Mouse (Mus musculus): ENCODE measurements around the gene Fxyd7. TPM values are rescaled to one million over a fixed set of nuclear protein-coding genes. Genes with fewer than 3 reads are reported as not detected.
A peak's percentile ranks its signal among the peaks of the same experiment; 100 is the strongest.

The Fxyd7 gene
- total RNA-seq, 2 experiments from 2014 or later = 333 to 341 TPM

DNA sequence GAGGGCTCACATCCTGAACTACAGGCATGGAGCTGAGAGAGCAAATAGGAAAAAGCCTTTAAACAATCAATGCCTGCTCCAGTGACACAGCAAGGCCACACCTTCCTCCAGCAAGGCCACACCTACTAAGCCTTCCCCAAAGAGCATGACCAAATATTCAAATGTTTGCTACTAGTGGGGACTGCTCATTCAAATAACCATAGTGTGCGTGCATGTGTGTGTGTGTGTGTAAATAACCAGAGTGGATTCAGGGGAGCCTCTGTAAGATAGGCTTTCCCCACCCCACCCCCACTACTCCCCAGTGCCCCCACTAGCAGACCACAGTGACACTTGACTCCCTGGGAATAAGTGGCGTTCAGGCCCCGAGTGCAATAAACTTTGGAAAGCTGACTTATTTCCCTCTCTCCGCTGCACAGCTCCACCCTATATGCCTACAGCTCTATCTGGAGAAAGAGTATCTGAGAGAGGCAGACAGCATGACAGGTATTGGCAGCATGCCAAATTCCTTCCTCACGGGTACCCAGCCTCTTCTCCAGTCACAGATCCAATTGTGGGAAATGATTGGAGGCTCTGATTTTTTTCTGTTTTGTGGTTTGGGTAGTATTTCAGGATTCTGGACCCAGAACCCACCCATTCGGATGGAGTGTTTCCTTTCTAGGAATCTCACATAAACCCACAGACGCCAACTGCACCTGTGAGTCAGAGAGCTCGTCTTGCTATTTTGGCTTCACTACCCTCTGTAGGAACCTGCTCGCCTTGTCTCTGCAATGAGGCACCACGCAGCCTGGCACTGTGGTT is 34.0 kb downstream of the Fxyd7 start:
- DNase-seq (ENCODE audit: low spot score in 2 of 2) = no peak

DNA sequence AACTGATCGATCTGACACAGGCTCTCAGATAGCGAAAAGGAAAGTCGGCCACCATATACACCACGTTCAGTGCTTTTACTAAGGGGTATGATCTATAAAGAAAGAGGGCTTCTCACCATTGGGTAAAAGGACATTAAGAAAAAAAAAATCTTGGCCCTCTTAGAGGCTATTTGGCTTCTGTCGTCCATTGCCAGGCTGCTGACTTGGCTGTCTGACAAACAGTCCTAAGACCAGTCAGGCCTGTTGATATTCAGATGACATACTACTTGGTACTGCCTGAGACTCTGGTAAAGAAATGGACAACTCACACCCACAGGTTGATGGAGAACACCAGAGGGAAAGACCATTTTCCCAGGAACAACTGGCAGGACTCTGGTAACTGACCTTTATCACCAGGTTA is 38.3 kb downstream of the Fxyd7 start:
- DNase-seq (ENCODE audit: low spot score in 2 of 2) = no peak

DNA sequence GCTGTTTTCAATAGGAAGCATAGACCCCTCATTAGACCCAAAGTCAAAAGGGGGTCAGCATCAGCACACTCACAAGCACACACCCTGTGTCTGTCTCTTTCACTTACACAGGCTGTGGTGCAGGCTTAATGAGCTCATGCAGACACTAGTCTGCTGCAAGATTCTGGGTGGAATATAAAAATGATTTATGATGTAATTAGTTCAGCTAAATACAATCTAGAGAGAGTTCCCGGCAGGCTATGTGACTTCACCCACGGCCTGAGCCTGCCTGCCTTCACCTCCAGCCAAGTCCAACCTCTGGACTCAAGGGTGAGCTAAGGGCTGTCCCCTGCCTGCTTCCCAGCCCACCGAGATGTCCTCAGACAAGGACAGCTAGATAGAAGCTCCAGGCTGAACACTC is 42.4 kb downstream of the Fxyd7 start:
- no peak for DNase-seq (ENCODE audit: low spot score in 2 of 2)

DNA sequence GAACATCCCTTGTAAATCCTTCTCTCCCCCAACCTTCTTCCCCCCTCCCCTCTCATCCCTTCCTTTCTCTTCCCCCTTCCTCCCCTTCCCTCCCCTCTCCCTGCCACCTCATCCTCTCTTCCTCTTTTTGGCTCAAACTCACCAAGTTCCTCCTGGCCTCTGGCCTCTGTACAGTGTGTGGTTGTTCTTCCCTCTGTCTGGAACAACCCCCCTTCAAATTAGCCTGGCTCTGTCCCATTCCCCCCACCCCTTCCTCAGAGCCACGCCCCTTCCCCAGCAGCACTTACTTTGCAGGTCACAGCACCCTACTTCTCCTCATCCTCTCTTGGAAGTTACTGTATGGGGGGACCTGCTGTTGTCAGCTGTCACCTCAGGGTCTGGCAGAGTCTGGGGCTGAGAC is 43.1 kb downstream of the Fxyd7 start:
- DNase-seq (ENCODE audit: low spot score in 2 of 2) = no peak

DNA sequence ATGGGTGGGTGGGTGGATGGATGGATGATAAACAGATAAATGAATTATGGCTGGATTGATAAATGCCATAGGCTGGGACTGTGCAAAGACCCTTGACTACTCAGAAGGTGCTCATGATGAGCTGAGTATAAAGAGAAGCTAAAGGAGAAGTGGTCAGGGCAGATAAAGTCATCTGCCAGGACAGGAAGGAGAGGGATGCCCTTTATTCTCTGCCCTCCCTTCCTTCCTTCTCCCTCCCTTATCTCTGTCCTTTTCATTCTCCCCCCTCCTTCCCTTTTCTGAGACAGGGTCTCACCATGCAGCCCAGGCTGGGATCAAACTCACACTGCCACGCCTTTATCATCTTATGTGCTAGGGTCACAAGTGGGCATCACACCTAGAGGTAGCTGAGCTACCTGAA is 43.5 kb downstream of the Fxyd7 start:
- DNase-seq (ENCODE audit: low spot score in 2 of 2) = no peak

DNA sequence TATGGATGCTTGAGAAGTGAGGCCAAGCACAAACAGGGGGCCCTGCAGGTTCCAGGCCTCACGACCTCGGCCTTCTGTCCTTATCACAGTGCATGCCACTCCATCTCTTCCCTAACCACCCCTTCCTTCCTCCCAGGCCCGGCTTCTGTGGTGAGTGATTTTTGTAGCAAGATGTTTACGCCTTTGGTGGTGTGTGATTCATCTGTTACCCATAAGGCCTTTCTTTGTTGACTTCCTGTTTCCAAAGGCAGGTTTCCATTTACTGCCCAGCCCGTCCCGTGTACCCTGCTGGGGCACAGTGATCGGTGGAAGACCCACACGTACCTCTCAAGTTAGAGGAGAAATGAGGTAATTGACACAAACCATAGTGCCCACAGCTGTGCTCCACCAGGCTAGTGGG is 48.6 kb downstream of the Fxyd7 start:
- no peak for DNase-seq (ENCODE audit: low spot score in 2 of 2)

DNA sequence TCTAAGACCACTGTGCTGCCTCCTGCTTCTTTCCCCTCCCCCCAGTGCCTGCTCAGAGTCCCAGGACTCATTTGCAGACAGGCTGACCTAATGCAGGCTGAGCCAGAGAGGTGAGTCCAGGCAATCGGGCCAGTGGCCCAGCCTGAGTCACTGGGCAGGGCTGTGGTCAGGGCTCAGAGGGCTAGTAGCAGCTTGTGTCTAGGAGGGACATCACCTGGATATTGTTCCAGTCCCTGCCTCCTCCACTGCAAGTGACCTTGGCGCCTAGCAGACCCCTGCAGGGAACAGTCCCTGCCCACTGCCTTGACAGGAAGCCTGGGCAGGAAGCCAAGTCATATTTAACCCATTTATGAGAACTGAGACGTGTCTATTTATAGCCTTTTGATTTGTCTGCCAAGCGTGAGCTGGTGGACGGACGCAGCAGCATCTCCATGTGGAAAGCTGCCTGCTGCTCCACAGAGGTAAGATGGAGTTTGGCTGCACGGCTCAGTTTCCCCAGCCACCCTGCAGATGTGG is 50.7 kb downstream of the Fxyd7 start:
- DNase-seq (ENCODE audit: low spot score in 2 of 2) = peak in 1 of 2 experiments; percentile 18

DNA sequence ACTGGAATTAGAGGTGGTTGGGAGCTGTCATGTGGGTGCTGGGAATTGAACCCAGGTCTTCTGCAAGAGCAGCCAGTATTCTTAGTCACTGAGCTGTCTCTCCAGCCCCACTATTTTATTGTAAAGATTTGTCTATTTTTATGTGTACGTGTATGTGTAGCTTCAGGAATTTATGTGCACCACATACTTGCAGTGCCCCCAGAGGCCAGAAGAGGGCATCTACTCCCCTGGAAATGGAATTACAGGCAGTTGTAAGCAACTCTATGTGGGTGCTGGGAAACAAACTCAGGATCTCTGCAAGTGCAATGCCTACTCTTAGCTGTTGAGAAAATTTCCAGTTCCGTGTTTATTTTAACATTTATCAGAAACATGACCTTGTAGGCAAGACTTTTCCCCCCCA is 54.8 kb downstream of the Fxyd7 start:
- DNase-seq (ENCODE audit: low spot score in 2 of 2) = no peak

DNA sequence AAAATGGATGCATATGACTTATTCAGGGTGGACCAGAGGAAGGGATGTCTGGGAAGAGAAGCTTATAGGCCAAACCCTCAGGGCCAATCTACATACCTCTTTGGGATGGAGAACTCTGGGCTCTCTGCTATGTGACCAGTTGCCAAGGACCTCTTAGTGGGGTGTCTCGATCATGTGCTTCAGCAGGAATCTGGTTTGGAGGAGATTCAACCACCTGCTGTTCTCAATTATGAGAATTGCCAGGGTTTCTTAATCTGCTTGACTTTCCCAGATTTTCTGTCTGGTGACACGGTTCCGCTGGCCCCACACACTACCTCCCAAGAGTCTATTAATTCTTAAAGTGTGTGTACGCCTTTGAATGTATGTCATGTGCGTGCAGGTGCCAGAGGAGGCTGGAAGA is 57.3 kb downstream of the Fxyd7 start:
- no peak for DNase-seq (ENCODE audit: low spot score in 2 of 2)

Small RNA genes lying within 50 kb of the gene (microRNA-seq; reads per million reads assigned to microRNA genes)
- gene Mir7050 = 0 reads per million in 2 experiments

Other genes with a start within 250 kb of the Fxyd7 start
- gene Ffar2, start 227.7 kb downstream of the Fxyd7 start, total RNA-seq (2021) = not detected
- under 1 TPM; 0.24 to 0.32 TPM for gene Ffar3, start 195.3 kb downstream of the Fxyd7 start, total RNA-seq (2021)
- not detected for gene Ffar1, start 189.9 kb downstream of the Fxyd7 start, total RNA-seq (2021)
- gene Cd22, start 171.1 kb downstream of the Fxyd7 start, total RNA-seq (2021) = not detected
- 100 to 1,000 TPM; 306 to 317 TPM for gene Mag, start 136.6 kb downstream of the Fxyd7 start, total RNA-seq (2021)
- gene Hamp2, start 126.8 kb downstream of the Fxyd7 start, total RNA-seq (2021) = not detected
- not detected for gene Hamp, start 107.4 kb downstream of the Fxyd7 start, total RNA-seq (2021)
- gene Usf2, start 94.7 kb downstream of the Fxyd7 start, total RNA-seq (2021) = 100 to 1,000 TPM; 122 to 124 TPM
- gene Lsr, start 78.0 kb downstream of the Fxyd7 start, total RNA-seq (2021) = 10 to 100 TPM in 1 of 2 experiments, 1 to 10 TPM in 1; 9.0 to 11.4 TPM
- under 1 TPM; 0.25 to 0.43 TPM for gene Fam187b, start 77.7 kb downstream of the Fxyd7 start, total RNA-seq (2021)
- 10 to 100 TPM; 32.1 to 32.4 TPM for gene Fxyd5, start 9.0 kb downstream of the Fxyd7 start, total RNA-seq (2021)
- 100 to 1,000 TPM in 1 of 2 experiments, 10 to 100 TPM in 1; 62.6 to 118 TPM for gene Fxyd1, start 5.7 kb upstream of the Fxyd7 start, total RNA-seq (2021)
- 10 to 100 TPM; 21.8 to 23.3 TPM for gene Lgi4, start 7.9 kb upstream of the Fxyd7 start, total RNA-seq (2021)
- under 1 TPM; 0.55 to 0.72 TPM for gene Fxyd3, start 25.2 kb upstream of the Fxyd7 start, total RNA-seq (2021)
- 1 to 10 TPM; 2.8 to 3.1 TPM for gene Hpn, start 63.8 kb upstream of the Fxyd7 start, total RNA-seq (2021)
- gene Scn1b, start 75.5 kb upstream of the Fxyd7 start, total RNA-seq (2021) = 100 to 1,000 TPM; 430 to 445 TPM
- gene Gramd1a, start 104.4 kb upstream of the Fxyd7 start, total RNA-seq (2021) = 100 to 1,000 TPM; 123 to 134 TPM
- gene Scgb2b2, start 239.0 kb upstream of the Fxyd7 start, total RNA-seq (2021) = not detected
- not detected for gene Scgb1b2, start 240.4 kb upstream of the Fxyd7 start, total RNA-seq (2021)